Mouse (Mus musculus) embryonic fibroblast, embryonic 13.5 days (primary cell): ENCODE measurements around the gene Dip2c.

Source experiments
- CTCF ChIP-seq: IDR thresholded peaks from 2 replicates; pipeline ENCODE4 v1.5.1; 2011; ENCODE audit warnings: mild to moderate bottlenecking, control low read depth, low read length, moderate library complexity, borderline replicate concordance; ENCODE audit not compliant: insufficient read depth
- POLR2A ChIP-seq: IDR thresholded peaks from 2 replicates; pipeline ENCODE4 v1.6.1; 2011; ENCODE audit warnings: low read depth, mild to moderate bottlenecking, control low read depth, low read length, moderate library complexity

DNA sequence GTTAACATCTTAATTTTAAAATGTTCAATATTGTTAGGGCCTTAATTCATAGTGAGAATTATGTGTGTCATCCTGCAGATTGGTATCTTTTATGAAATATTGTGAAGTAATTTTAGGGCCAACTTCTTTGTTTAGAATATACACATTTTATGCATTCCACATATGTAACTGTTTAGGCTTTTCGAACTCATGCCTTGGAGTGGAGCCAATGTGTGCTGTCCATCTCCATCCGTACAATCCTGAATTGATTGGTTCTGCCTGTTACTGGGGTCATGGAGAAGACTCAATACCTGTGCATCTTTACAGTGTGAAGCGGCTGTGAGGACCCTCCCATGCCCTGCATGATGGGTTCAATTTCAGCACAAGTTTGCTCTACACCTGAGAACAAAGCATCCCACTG lies 416.5 kb downstream of the Dip2c start:
- TF ChIP-seq POLR2A (no peak), CTCF (no peak)
